Mouse (Mus musculus) liver, postnatal 0 days (tissue): ENCODE results near the gene Hmcn1.

Experiments used
- CTCF ChIP-seq: sonication (generic); IDR thresholded peaks from 2 replicates; pipeline ENCODE4 v1.5.1; 2016; ENCODE audit warnings: antibody characterized with exemption, low read depth
- EP300 ChIP-seq: IDR thresholded peaks from 2 replicates; pipeline ENCODE4 v1.6.1; 2016; ENCODE audit warnings: antibody characterized with exemption, low read depth, mild to moderate bottlenecking

DNA sequence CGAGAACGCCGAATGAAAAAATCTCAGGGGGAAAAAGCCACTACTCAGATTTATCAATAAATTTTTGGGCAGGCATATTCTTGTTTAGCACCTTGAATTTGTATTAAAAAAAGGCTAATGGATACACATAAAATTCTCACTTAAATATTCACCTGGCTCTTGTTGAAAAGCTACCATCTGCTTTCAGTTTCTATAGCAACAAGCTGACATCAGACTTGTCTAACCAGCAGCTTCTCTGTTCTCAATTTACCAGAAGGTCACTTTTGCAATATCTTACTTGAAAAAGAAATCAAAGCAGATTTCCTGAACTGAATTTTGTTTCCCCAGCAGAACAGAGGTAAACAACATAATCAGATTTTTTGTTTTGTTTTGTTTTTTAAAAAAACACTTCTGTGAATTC is 311.8 kb downstream of the Hmcn1 start:
- TF ChIP-seq EP300, result no peak
- no peak for TF ChIP-seq CTCF
